Mouse (Mus musculus): ENCODE data around the gene Dnajb11.

The Dnajb11 gene

DNA sequence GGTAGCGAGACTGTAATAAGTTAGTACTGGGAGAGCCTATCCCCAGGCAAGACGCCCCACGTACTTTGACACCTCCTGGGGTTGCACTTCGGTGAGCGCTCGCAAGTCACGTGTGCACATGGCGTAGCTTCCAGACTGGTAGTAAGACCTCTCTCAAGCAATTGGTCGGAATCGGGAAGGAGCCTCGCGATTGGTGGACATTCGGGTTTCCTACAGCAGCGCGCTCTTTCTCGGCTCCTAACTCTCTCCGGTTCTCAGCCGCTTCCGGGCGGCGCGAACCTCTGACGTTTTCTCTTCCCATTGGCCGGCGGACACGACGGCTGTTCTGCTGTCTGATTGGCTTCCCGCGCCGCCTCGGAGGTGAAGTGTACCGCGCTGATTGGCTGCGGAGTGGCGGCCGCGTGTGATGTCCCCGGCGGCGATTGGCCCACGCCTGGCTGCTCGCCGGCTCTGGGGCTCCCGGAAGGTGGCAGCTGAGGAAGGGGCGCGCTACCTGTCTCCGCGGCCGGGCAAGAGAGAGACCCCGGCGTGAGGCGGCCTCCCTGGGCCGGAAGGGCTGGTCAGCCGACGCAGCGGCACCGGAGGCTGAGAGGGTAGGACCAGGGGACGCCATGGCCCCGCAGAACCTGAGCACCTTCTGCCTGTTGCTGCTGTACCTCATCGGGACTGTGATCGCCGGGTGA lies at the start of gene Dnajb11, which contains the start of gene Tbccd1:
Gene Dnajb11 (plus strand): TSS at position 415 of the 683 bp plus-strand sequence.
Gene Tbccd1 (minus strand): TSS at position 239 of the 683 bp plus-strand sequence.
- DNase-seq (ENCODE audit: low read depth) = peak; percentile 97

DNA sequence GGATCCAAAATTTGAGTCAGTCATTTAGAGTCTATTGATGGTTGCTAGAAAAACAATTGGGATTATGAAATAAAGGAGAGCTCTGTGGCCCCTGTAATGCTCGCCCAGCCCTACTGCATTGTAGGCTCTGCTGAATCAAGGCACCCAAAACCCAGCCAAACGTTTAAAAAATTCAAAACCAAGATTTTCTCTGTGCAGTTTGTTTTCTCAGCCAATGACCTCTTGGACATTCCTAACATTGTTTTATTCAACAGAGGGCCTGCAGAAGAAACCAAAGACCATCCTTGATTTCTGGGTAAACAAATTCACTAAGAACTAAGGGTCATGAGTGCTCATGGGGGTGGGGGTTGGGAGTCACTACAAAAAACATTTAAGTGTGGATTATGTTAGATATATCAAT lies 46.2 kb upstream of the Dnajb11 start, which contains the start of gene Crygs:
Gene Crygs (minus strand): TSS at position 101 of the 400 bp plus-strand sequence.
- no peak for DNase-seq (ENCODE audit: low read depth)

DNA sequence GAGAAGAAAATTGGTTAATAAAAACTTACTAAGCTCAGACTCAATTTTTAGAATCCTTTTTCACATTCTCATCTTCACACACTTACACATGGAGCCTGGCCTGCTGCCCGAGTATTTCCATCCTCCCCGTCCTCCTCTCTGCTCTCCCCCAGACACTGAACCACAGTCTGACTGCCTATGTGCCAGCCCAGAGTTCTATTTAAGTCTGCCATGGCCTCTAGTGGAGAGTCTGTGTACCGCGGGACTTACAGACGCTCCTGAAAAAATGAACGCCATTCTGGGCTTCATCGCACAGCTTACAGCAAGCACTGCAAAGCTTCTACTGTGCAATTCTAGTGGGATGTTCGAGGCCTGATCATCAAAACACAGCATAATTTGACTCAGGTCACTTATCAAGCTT lies 36.9 kb upstream of the Dnajb11 start:
- DNase-seq (ENCODE audit: low read depth) = no peak

DNA sequence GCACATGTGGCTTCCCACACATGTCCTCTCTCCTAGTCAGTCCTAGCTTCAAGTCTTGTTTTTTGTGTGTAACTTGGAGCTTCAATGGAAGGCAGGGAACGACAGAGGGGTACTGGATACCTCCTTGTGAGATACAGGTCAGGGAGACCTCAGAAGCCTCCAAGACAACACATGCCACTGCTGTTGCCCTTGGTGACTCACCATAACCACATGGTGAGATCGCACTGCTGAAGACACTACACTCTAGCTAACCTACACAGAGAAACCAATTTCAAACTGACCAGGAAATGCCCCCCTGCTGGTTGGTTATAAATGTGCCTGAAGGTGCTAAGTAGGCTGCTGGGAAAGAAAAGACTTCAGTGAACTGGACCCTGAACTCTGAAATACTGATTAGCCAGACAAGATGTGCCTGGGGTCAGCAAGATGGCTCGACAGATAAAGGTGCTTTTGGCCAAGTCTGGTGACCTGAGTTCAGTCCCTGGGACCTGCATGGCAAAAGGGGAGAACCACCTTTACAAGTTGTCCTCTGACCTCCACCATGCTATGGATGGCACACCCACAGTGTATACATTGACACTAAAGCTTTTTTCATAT lies 24.6 kb upstream of the Dnajb11 start:
- DNase-seq (ENCODE audit: low read depth) = no peak

DNA sequence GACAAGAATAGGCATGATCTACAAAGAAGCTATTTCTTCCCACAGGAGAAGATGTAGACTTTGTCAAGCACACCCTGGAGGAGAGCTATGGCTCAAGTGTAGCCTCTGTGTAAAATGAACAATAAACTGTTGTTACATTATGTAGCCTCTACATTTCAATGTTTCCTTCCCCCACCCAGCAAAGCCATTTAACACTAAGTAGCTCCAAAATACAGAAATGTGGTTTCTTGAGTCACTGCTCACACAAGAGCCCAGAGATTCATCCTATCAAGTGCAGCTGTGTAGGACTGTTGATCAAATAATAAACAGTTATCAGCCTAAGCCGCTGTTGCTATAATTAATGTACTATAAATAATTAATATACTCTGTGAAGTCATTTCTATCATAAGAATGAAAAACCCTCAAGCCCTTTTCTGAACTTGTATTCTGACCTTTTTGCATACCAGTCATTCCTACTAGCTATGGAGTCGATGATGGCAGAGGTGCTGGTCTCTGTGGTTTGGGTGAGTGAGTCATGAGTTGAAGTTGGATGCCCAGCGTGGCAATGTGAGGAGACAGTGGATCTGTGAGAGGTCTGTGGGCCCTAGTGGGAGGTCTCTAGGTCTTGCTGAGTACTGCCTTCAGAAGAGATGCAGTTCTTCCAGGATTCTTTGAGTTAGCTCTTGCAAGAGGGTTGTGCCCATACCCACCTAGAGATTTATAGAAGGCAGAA lies 18.3 kb upstream of the Dnajb11 start:
- no peak for DNase-seq (ENCODE audit: low read depth)

DNA sequence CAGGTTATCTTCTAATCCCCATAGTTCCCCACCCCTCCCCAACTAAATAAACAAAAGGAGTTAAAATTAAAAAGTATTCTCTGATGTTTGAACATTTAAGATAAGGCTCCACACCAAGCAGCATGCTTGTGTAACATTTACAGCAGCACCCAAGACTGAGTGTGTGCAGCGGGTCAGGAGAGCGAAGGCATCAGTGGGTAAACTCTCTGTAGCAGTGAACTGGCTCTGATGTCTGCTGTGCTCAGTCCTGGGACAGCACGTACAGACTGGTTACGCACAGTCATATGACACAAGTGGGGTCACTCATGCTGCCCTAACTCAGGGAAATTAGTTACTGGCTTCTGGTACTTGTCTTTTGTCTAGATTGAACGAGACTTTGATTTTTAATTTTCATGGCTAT lies 14.8 kb upstream of the Dnajb11 start:
- no peak for DNase-seq (ENCODE audit: low read depth)

DNA sequence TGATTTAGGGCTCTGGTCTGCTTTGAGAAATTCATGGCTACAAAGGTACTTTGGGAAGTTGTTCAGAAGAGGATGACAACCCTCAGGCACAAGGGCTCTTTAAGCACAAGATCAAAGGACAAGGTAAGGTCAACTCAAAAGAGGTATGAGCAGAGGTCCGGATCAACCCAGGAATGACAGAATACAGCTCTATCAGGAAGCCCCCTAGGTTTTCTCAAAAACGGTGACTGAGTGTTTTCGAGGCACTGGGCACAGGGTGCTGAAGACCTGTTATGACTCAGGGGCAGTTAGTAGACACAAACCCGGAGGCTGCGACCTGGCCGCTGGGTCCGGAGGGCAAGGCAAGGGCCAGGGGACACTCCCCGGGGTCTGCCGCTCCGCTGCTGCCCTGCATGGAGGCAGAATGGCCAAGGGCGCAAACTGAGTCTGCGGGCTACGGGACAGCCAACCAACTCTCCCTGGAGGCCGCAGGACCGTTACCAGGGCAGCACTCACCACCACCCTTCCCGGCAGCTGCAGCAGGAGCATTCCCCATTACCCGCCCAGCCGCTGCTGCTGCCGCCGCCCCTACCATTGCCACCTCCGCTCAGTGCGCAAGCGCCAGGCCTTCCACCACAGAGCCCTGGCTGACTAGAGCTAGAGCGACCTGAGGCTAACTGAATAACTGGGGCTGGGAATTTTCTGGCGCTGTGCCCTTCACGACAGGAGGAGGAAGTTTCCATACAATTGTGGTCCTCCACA lies 13.4 kb upstream of the Dnajb11 start:
- peak; percentile 67 for DNase-seq (ENCODE audit: low read depth)

DNA sequence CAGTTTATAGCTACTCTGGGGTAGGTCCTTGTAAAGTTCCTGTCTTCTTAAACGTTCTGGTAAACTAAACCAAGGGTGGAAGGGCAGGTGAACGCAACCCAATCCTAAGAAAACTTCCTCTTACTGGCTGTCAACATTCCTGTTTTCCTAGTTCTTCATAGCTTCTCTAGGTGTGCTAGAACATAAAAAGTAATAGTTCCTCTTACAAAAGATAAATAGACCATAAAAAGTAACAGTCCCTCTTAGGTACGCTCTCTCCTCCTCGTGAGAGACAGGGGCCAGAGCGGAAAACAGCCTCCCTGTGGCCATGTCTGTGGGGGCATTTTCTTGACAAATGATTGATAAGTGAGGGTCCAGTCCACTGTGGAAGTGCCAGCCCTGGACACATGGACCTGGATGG lies 12.8 kb upstream of the Dnajb11 start:
- DNase-seq (ENCODE audit: low read depth) = no peak

DNA sequence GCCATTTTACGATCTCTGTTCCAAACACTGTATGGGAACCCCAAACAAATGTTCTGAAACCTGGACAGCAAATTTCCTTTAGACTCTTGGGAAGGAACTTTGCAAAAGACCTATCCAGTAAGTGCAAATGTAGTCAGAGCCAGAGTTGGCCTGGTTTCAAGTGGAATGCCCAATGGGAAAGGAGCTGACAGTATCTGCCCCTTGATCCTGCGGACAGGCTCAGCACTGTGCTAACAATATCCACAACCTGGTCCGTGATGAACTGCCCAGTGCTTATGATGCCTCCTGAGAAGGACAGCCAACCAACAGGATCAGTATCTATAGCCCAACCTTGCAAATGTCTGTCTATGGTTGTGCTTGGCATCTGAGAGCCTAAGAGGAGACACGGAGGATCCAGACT lies 12.2 kb upstream of the Dnajb11 start:
- DNase-seq (ENCODE audit: low read depth) = no peak

DNA sequence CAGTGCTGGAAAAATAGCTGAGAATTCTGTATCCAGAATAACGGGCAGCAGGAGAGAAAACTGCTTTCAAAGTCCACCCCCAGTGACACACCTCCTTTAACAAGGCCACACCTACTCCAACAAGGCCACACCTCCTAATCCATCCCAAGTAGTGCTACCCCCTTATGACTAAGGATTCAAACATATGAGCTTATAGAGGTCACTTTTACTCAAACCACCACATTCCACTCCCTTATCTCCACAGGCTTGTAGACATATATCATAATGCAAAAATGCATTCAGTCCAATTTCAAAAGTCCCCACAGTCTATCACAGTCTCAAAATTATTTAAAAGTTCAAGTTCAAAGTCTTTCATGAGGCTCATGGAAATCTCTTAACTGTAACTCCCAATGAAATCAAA lies 10.0 kb upstream of the Dnajb11 start:
- DNase-seq (ENCODE audit: low read depth) = no peak

DNA sequence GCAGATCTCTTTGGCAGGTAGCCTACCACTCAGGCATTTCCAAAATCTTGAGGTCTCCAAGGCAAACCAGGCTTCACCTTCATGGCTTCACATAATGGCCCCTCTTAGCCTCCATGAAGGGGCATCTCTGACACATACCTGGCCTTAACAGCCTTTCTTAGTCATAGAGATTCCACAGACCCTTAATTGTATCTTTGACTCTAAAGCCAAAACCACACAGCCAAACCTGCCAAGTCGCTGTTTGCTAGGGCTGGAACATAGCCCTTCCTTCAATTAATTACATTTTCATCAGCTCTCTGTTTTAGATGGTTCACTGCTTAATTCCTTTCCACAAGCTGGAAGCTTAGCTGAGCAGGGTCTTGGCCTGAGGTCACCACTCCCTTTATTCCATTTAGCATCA lies 9.3 kb upstream of the Dnajb11 start:
- DNase-seq (ENCODE audit: low read depth) = no peak

DNA sequence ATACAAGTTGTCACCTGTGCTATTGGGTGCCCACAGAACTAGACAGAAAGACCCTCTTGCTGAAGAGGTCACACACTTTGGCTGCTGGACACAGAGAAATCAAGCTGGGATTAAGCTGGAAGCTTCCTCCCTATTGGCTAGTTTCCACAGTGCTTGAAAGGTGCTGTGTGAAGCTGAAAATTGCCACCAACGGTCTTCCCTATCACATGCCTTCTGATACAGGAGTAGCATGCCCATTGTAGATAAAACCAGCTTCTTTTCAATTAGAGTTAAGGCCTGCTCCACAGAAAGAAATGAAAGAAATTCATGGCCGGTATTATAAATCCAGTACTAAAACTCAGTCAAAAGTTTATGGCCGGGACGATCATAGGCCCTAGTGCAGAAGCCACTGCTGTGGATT lies 4.9 kb upstream of the Dnajb11 start:
- DNase-seq (ENCODE audit: low read depth) = no peak

DNA sequence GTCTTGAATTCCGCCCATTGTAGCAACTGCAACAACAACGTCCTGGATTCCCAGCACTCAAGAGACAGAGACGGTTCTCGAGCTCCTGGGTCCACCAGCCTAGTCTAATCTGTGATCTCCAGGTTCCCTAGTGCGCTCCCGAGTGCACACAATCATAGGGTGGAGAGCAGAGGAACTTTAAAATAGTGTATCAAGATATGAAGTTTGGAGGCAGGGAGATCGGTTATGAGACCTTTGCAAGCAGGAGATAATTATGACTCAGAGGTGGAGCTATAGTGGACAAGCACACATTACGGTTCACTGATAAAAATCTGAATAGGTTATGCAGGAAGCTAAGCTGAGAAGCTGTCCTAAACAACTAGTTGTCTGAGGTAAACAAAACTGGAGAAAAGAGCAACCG lies 872 bp upstream of the Dnajb11 start:
- DNase-seq (ENCODE audit: low read depth) = peak; percentile 64

DNA sequence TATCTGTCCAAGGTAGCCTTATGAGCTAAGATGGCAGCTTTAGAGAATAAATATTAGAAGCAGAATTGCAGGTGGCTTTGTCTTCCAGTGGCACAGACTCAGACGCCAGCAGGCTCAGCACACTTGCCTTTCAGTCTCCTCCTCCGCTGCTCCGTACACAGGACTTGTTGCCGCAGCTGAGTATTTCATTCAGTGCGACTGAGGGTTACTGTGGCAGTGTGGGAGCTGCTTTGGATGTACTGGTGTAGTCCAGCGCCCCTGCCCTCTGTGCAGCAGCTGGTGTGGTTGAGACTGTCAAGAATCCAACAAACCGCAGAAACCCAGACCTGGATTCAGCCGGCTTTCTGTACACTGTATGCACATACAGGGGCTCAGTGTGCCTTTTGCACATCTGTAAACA lies 14.8 kb downstream of the Dnajb11 start:
- no peak for DNase-seq (ENCODE audit: low read depth)

DNA sequence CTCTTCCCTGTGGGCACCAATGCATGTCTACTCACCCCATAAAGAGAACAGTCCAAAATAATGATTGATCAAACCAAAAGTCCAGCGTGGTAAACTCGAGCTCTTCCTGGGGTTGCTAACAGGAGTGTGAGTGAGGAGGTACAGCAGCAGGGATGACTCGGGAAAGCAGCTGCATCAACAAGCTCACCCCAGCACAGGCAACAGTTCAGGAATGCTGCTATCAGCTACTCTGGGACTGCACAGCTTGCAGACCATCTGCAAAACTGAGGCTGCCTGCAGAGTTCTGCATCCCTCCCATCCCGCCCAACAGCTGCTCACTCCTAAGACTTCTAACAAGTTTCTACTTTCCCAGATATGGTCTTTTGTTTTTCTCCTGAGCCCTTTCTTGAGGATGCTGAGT lies 15.7 kb downstream of the Dnajb11 start:
- DNase-seq (ENCODE audit: low read depth) = no peak

DNA sequence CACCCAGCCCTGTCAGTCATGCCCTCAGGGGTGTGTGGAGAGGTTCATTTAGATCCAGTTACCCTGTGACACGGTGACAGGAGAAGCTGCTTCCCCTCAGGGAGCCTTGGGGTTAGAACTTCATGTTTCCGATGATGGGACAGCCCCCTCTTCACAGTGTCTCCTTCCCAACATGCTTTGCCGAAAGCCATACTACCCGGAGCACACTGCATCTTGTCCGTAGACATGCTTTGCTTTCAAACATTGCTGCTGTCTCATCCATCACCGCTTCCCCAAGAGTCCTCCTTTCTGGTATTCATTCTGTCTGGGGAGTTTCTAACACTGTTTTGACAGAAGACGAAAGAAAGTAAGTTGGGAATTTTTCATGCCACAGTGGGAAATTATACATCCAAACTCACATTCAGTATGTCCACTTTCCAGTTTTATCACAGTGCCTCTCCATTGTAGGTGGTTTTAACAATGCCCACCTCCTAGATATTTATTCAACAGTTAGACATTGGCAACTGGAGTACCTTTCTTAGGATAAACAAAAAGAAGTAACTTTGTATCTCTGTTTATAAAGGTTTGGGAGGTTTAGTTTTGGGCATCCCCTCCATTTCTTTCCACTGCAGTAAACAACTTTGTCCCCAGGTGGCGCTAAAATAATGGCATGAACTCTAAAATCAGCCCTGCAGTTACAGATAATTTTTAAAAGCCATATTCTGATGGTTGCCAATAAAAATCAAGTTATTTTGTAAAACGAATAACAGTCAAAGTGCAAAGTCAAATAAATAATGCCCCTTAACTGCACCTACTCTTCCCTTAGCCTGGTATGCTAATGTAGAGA lies 18.8 kb downstream of the Dnajb11 start:
- DNase-seq (ENCODE audit: low read depth) = no peak

DNA sequence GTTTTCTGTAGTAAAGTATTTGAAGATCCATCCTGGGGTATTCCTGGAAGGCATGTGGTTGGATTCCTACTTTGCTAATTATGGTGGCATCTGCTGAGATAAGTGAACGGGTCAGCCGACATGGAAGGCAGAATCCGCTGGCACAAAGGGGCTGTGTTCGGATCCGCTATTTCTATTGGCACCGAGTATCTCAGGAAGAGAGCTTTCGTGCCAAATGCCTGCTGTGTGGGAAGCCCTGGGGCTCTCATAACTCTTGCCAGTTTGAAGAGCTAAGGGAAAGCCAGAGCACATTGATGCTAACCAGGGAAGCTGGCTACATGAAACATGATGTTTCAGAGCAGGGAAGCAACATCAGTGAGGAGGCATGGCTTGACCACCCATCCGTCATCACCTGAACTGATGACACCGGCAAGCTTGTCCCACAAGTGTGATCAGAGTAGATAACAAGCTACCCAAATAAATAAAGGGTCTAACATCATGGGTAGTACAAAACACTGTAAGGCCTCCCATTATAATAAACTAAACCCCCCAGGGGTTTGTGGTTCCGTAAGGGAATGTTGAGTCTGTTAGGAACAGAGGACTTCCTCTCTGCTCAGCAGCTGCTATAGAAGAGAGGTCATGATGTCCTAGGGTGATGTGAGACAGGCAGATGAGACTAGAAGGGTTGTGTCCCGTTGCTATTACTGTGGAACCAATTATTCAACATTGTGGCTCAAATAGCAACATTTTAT lies 20.2 kb downstream of the Dnajb11 start:
- DNase-seq (ENCODE audit: low read depth) = no peak

DNA sequence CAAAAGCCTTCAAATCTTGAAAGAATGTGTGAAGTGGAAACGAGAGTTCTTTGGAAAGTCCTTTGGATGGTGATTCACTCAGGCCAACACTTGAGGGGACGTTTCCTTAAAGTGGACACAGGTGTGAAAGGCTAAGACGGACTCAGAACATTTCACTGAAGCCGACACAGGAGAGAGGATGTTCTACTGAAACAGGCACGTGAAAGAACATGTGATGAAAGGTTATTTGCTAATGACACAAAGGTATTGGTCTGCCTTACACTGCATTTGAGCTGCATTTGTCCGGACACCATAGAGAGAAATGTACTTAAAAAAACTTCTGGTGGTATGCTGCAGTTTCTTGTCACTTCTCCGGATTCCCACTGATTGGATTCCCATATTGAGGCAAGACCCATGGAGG lies 21.1 kb downstream of the Dnajb11 start:
- no peak for DNase-seq (ENCODE audit: low read depth)

DNA sequence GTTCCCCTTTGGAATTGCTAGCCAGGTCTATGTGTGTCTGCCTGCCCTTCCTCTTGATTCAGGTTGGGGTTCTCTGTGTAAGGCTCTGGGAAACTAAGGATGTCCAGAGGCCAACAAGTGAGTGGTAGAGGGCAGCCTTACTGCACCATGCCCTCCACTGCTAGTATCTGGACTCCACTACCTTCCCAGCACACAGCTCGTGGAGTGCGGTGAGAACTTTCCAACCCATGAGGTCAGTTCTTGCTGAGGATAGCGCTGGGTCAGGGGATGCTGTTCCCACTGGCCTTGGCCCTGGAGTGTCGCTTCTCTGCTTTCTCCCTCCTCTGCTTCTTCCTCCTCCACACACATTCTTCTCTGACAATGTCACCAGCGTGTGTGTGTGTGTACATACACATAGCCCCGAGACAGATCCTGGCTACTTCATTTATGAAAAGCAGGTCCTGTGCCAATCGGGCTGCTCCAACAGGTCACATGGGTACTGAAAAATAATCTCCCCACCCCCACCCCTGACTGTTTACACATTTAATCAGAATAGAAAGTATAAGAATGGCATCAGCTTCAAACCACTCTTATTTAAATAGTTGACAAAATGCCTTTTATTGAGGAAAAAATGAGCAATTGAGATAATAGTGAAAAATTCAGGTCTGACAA lies 22.4 kb downstream of the Dnajb11 start:
- no peak for DNase-seq (ENCODE audit: low read depth)

DNA sequence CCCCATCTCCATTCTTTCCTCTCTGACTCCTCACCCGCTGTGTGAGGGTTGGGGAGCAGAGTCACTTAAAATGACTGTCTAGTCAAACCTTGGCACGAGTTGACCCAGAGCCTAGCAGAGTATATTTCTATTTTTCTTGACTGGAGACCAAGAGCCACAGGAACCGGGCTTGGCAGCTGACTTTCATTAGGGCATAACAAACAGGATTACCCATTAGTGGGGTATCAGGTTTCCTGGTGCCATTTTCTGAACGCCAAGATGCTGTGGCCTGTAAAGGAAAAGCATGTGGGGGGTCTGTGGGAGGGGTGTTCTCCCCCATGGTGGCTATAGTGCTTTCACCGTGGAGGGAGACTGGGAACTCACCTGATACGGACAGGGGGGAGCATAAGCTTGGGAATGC lies 23.3 kb downstream of the Dnajb11 start:
- no peak for DNase-seq (ENCODE audit: low read depth)

All from c-Kit-positive CD71-positive TER-119-negative erythroid progenitor cells, embryonic 14.5 days (primary cell).